Comparison of ENCODE assay signal across 13 mouse cellular contexts in genomic region chr8:47651913-47652736, GRCm38 (mm10). TPM values are rescaled to one million over a fixed set of nuclear protein-coding genes. Genes with fewer than 3 reads are reported as not detected.
DNase-seq lines count a peak whose midpoint lies in the region; ATAC-seq lines count a peak whose summit lies in the region.
"Had no signal": no experiment of that assay in that cellular context is flagged by ENCODE, and none has a peak within 500 bp of the region (broad histone marks: within the 10 kb centered on the region; RNA-seq: fewer than 3 reads in every experiment).

No protein-coding gene starts in this region.

- peak; percentile 70 for DNase-seq in retina, adult 2 months (ENCODE audit: low read depth, low spot score)
- no peak for DNase-seq in retina, embryonic 14.5 days (ENCODE audit: low spot score)
- DNase-seq in spleen, postnatal 4 days (ENCODE audit: low spot score in 2 of 2) = no peak
- no peak for DNase-seq in frontal cortex, postnatal 10 days (ENCODE audit: low spot score in 2 of 2)
- DNase-seq: cerebellum, postnatal 10 days; heart, postnatal 4 days; thymus, postnatal 14 days had no signal

- H3K9me3 ChIP-seq in kidney, embryonic 16.5 days (ENCODE audit: low read length) = peaks cover under 1% of the 10 kb centered on the region; the same call in 1 of the 2 replicates
- H3K9me3 ChIP-seq in liver, embryonic 15.5 days (replicated peaks) = no peaks in the 10 kb centered on the region
- H3K9me3 ChIP-seq: heart, embryonic 10.5 days; limb, embryonic 13.5 days; midbrain, embryonic 10.5 days had no signal

- ATAC-seq in kidney, embryonic 16.5 days (ENCODE audit: low FRiP score, low TSS enrichment) = peak; percentile 80
- ATAC-seq in liver, embryonic 15.5 days (ENCODE audit: insufficient read depth) = peak; percentile 57
- no peak for ATAC-seq in frontal cortex, adult (ENCODE audit: low TSS enrichment)

- H3K27me3 ChIP-seq in kidney, embryonic 16.5 days (ENCODE audit: insufficient read depth, low read length) = no peaks in the 10 kb centered on the region
- no peaks in the 10 kb centered on the region for H3K27me3 ChIP-seq in liver, embryonic 15.5 days
- H3K27me3 ChIP-seq: limb, embryonic 13.5 days had no signal

- H3K27ac ChIP-seq in kidney, embryonic 16.5 days (ENCODE audit: low read length) = peak overlapping the region; percentile 75
- H3K27ac ChIP-seq in liver, embryonic 15.5 days (replicated peaks) = peak overlapping the region; percentile 36
- H3K27ac ChIP-seq: heart, embryonic 10.5 days; limb, embryonic 13.5 days; midbrain, embryonic 10.5 days had no signal

- H3K4me1 ChIP-seq in kidney, embryonic 16.5 days (ENCODE audit: insufficient read depth, low read length) = peaks cover 3% of the 10 kb centered on the region; the same call in 1 of the 2 replicates
- no peaks in the 10 kb centered on the region; the same call in 1 of the 2 replicates for H3K4me1 ChIP-seq in liver, embryonic 15.5 days (replicated peaks)
- H3K4me1 ChIP-seq: limb, embryonic 13.5 days; midbrain, embryonic 10.5 days had no signal

- H3K9ac ChIP-seq in kidney, embryonic 16.5 days (replicated peaks; ENCODE audit: low read length) = no peak overlapping the region
- no peak overlapping the region for H3K9ac ChIP-seq in liver, embryonic 15.5 days
- H3K9ac ChIP-seq: limb, embryonic 13.5 days had no signal

- H3K4me2 ChIP-seq in kidney, embryonic 16.5 days (replicated peaks; ENCODE audit: low read depth, low read length) = peak overlapping the region; percentile 14; the same call in 1 of the 2 replicates
- peak overlapping the region; percentile 33 for H3K4me2 ChIP-seq in liver, embryonic 15.5 days
- H3K4me2 ChIP-seq: limb, embryonic 13.5 days had no signal

- H3K36me3 ChIP-seq in kidney, embryonic 16.5 days (ENCODE audit: insufficient read depth, low read length) = no peaks in the 10 kb centered on the region
- no peaks in the 10 kb centered on the region for H3K36me3 ChIP-seq in liver, embryonic 15.5 days (replicated peaks)
- H3K36me3 ChIP-seq: heart, embryonic 10.5 days; limb, embryonic 13.5 days; midbrain, embryonic 10.5 days had no signal

- H3K4me3 ChIP-seq in kidney, embryonic 16.5 days (ENCODE audit: low read length) = no peak overlapping the region
- H3K4me3 ChIP-seq in liver, embryonic 15.5 days (replicated peaks) = no peak overlapping the region
- H3K4me3 ChIP-seq: heart, embryonic 10.5 days; limb, embryonic 13.5 days; midbrain, embryonic 10.5 days had no signal

- 77% methylated on average over 13 of the region's 13 CpGs for WGBS in kidney, embryonic 16.5 days
- WGBS in liver, embryonic 15.5 days (ENCODE audit: insufficient replicate concordance) = 65% methylated on average over 13 of the region's 13 CpGs

RNA-seq across cellular contexts. Expression of gene Ing2, which starts 23.2 kb away (rescaled TPM):
- 9.9 and 11.6 TPM in 2 replicates for polyA plus RNA-seq in kidney, embryonic 16.5 days (2015; fragmentation: Nextera tagmentation; extraction: Ambion mirVana)
- polyA plus RNA-seq in liver, embryonic 15.5 days (2015; fragmentation: Nextera tagmentation; extraction: Ambion mirVana) = 6.3 and 7.1 TPM in 2 replicates
